Mouse (Mus musculus) midbrain, embryonic 13.5 days (tissue): ENCODE results near the gene Crlf3. TPM values are rescaled to one million over a fixed set of nuclear protein-coding genes. Genes with fewer than 3 reads are reported as not detected.

Experiments used
- ATAC-seq: fragments of 200-750 bp; cut with Nextera tagmentation; 2 replicates; pipeline ENCODE4 v1.8.0; 2017; ENCODE audit warnings: mild to moderate bottlenecking, moderate TSS enrichment, moderate library complexity
- H3K27ac ChIP-seq: fragments of 300-500 bp; sonication (generic); 2 replicates; pipeline ENCODE4 v1.5.1; 2015; ENCODE audit warnings: inconsistent platforms, mild to moderate bottlenecking, moderate library complexity
- H3K27me3 ChIP-seq: fragments of 300-500 bp; sonication (generic); 2 replicates; pipeline ENCODE4 v1.6.1; 2015; ENCODE audit warnings: mild to moderate bottlenecking, inconsistent platforms
- H3K36me3 ChIP-seq: fragments of 300-500 bp; sonication (generic); 2 replicates; pipeline ENCODE4 v1.6.1; 2015; ENCODE audit warnings: mild to moderate bottlenecking, inconsistent platforms
- H3K4me1 ChIP-seq: fragments of 300-500 bp; sonication (generic); replicated peaks from 2 replicates; pipeline ENCODE4 v1.6.1; 2015; ENCODE audit warnings: inconsistent platforms
- H3K4me2 ChIP-seq: fragments of 300-500 bp; sonication (generic); replicated peaks from 2 replicates; pipeline ENCODE4 v1.6.1; 2015; ENCODE audit warnings: moderate library complexity, mild to moderate bottlenecking, inconsistent platforms
- H3K4me3 ChIP-seq: fragments of 300-500 bp; sonication (generic); replicated peaks from 2 replicates; pipeline ENCODE4 v1.5.1; 2015; ENCODE audit warnings: mild to moderate bottlenecking, inconsistent platforms
- H3K9ac ChIP-seq: fragments of 300-500 bp; sonication (generic); replicated peaks from 2 replicates; pipeline ENCODE4 v1.6.1; 2015; ENCODE audit warnings: mild to moderate bottlenecking, inconsistent platforms
- H3K9me3 ChIP-seq: fragments of 300-500 bp; sonication (generic); 2 replicates; pipeline ENCODE4 v1.6.1; 2016; ENCODE audit warnings: mild to moderate bottlenecking, inconsistent platforms
- WGBS: fragments of 180-500 bp; shearing (Covaris S2); methylation state at CpG from one replicate; pipeline ENCODE4 v1.1.7; 2015; 5-methylcytosine and 5-hydroxymethylcytosine counted together
- polyA plus RNA-seq: library from polyadenylated mRNA; unstranded; fragments of >200 nt; fragmentation: Nextera tagmentation; extraction: Ambion mirVana; gene quantifications from 2 replicates; pipeline ENCODE4 v1.2.1, GENCODE M21; 2015

The Crlf3 gene
- polyA plus RNA-seq = 14.1 and 14.6 TPM in 2 replicates

DNA sequence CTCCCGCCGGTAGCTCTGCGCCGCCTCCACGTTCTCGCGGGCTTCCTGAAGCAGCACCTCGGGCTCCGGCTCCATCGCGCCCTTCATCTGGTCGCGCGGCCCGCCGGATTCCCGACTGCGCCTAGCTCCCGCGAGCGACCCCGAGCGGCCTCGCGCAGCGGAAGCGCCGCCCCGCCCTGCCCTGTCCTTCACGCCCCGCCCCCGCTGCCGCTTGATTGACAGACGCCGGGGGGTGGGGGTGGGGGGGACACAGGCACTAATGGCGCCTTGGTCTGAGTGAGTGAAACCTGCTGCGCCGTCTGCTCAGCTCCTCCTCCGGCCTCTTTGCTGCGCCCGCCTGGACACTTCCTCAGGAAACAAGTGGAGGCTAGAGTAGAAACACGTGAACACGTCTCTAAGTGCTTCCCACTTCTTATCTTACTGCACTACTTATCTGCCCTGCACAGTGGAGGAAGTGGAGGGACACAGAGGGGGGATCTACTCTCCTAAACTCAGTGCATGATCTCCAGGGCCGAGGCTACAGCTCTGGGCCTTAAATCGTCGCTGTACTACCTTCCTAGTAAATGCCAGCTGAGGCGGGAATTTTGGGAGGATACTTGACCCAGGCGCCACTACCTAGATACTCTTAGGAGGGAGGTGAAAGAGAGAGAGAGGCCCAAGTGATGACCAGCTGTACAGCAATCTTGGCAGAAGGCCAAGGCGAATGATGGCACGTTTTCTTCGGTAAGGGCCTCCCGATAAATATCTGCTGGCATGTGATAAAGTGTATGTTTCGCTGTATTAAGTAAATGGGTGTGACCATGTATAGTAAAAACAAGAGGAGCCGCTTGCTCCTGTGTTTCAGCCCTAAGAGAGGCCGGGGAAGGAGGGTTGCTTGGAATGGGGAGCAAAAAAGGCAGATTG is at the start of gene Crlf3:
Gene Crlf3 (minus strand): TSS at position 166 of the 903 bp plus-strand sequence.
- no peaks in the 10 kb centered on the region for H3K36me3 ChIP-seq
- peak within 1 kb of the TSS; percentile 75 for H3K4me3 ChIP-seq
- peak within 1 kb of the TSS; percentile 74 for H3K4me2 ChIP-seq
- H3K27ac ChIP-seq = peak within 1 kb of the TSS; percentile 82
- H3K4me1 ChIP-seq = peaks cover 11% of the 10 kb centered on the region
- 7% methylated on average over 55 of the region's 55 CpGs for WGBS
- no peaks in the 10 kb centered on the region for H3K27me3 ChIP-seq
- no peaks in the 10 kb centered on the region for H3K9me3 ChIP-seq
- H3K9ac ChIP-seq = peak within 1 kb of the TSS; percentile 92
- ATAC-seq = peak; percentile 96

GRCm38 (mm10) chr11:80116411-80116810 is 35.6 kb upstream of the Crlf3 start:
- no peak for ATAC-seq
- 94% methylated on average over 1 of the region's 1 CpGs for WGBS
- Histone ChIP-seq H3K36me3 (peaks cover 66% of the 10 kb centered on the region), H3K4me3 (no peak overlapping the region), H3K27me3 (no peaks in the 10 kb centered on the region), H3K4me1 (no peaks in the 10 kb centered on the region), H3K4me2 (no peak overlapping the region), H3K9me3 (no peaks in the 10 kb centered on the region), H3K9ac (no peak overlapping the region), H3K27ac (no peak overlapping the region)

DNA sequence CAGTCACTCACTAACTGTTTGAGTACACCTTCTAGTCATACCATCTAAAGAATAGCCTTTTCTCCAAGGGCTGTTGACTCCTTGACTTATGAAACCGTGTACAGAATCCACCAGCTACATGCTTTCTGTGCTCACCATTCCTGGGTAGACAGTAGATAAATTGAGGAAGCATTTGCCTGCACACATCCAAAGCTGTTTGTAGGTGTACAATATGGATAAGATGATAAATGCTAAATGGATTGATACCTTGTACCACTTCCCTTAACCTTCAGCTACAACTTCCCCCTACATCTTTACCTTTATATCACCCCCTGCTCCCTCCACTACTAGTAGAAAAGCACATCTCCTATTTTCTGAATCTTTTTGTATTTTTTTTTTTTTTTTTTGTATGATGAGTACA is 23.6 kb upstream of the Crlf3 start:
- WGBS = 90% methylated on average over 1 of the region's 1 CpGs
- H3K27ac ChIP-seq = no peak overlapping the region
- no peaks in the 10 kb centered on the region for H3K9me3 ChIP-seq
- H3K9ac ChIP-seq = no peak overlapping the region
- H3K4me3 ChIP-seq = no peak overlapping the region
- peaks cover 46% of the 10 kb centered on the region for H3K36me3 ChIP-seq
- no peaks in the 10 kb centered on the region for H3K27me3 ChIP-seq
- no peak for ATAC-seq
- H3K4me1 ChIP-seq = no peaks in the 10 kb centered on the region
- no peak overlapping the region for H3K4me2 ChIP-seq

DNA sequence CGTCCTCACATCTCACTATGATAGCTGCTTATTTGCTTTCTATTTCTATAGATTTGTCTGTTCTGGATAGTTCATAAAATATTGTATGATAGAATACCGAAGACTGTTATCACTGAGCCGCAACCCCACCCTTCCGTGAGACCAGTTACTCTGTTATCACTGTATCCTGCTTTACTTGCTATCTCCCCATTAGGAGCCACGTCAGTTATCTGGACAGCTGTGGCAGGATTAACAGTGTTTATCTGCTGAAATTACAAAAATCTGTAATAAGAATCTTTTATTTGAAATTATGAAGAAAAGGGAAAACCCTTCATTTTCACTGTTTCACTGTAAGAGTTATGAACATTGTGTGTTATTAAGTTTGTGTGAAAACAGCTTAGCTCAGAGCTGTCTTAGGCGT is 20.5 kb upstream of the Crlf3 start:
- Histone ChIP-seq H3K36me3 (peaks cover 44% of the 10 kb centered on the region), H3K4me2 (no peak overlapping the region), H3K27me3 (no peaks in the 10 kb centered on the region), H3K4me3 (no peak overlapping the region), H3K9ac (no peak overlapping the region), H3K9me3 (no peaks in the 10 kb centered on the region), H3K27ac (no peak overlapping the region), H3K4me1 (no peaks in the 10 kb centered on the region)
- no peak for ATAC-seq
- WGBS = 93% methylated on average over 6 of the region's 6 CpGs

- peaks cover 38% of the 10 kb centered on the region for H3K36me3 ChIP-seq
- no peak overlapping the region for H3K4me3 ChIP-seq
- no peaks in the 10 kb centered on the region for H3K4me1 ChIP-seq
- WGBS = 95% methylated on average over 3 of the region's 3 CpGs
- no peak for ATAC-seq
- H3K27ac ChIP-seq = no peak overlapping the region
- no peak overlapping the region for H3K4me2 ChIP-seq
- no peak overlapping the region for H3K9ac ChIP-seq
- no peaks in the 10 kb centered on the region for H3K27me3 ChIP-seq
- H3K9me3 ChIP-seq = no peaks in the 10 kb centered on the region
Measured at GRCm38 (mm10) chr11:80098444-80099056, 17.8 kb upstream of the Crlf3 start.

DNA sequence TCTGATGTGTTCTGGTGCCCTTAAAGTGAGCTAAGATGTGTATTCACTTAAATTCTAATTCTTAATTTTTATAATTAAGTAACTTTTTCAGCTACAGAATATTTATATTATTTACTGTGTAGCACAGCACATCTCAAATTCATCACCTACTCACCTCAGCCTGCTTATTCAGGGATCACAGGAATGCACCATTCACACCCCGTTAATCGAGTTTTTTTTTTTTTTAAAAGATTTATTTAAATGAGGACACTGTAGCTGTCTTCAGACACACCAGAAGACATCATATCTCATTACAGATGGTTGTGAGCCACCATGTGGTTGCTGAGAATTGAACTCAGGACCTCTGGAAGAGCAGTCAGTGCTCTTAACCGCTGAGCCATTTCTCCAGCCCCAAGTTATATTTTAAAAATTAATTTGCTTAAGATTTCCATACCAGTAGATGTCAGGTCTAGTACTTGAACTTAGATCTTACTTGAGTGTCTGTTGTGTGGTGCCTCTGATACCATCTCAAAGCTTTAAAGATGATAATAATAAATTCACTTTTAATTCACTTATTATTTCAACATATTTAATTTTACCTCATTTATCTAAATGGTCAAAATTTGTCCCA is 9.9 kb upstream of the Crlf3 start:
- Histone ChIP-seq H3K4me2 (peak overlapping the region; percentile 95), H3K27me3 (no peaks in the 10 kb centered on the region), H3K9me3 (no peaks in the 10 kb centered on the region), H3K9ac (no peak overlapping the region), H3K27ac (no peak overlapping the region), H3K4me1 (peaks cover 13% of the 10 kb centered on the region), H3K36me3 (no peaks in the 10 kb centered on the region; the same call in 1 of the 2 replicates), H3K4me3 (peak overlapping the region; percentile 99)
- no peak for ATAC-seq
- WGBS = 57% methylated on average over 3 of the region's 3 CpGs

- ATAC-seq = no peak
- WGBS = under 1% methylated on average over 14 of the region's 14 CpGs
- Histone ChIP-seq H3K9me3 (no peaks in the 10 kb centered on the region), H3K9ac (peak overlapping the region; percentile 95), H3K36me3 (no peaks in the 10 kb centered on the region; the same call in 1 of the 2 replicates), H3K4me1 (peaks cover 13% of the 10 kb centered on the region), H3K27ac (no peak overlapping the region), H3K27me3 (no peaks in the 10 kb centered on the region), H3K4me2 (peak overlapping the region; percentile 95), H3K4me3 (peak overlapping the region; percentile 99)
Measured at GRCm38 (mm10) chr11:80089817-80090214, 9.0 kb upstream of the Crlf3 start.

DNA sequence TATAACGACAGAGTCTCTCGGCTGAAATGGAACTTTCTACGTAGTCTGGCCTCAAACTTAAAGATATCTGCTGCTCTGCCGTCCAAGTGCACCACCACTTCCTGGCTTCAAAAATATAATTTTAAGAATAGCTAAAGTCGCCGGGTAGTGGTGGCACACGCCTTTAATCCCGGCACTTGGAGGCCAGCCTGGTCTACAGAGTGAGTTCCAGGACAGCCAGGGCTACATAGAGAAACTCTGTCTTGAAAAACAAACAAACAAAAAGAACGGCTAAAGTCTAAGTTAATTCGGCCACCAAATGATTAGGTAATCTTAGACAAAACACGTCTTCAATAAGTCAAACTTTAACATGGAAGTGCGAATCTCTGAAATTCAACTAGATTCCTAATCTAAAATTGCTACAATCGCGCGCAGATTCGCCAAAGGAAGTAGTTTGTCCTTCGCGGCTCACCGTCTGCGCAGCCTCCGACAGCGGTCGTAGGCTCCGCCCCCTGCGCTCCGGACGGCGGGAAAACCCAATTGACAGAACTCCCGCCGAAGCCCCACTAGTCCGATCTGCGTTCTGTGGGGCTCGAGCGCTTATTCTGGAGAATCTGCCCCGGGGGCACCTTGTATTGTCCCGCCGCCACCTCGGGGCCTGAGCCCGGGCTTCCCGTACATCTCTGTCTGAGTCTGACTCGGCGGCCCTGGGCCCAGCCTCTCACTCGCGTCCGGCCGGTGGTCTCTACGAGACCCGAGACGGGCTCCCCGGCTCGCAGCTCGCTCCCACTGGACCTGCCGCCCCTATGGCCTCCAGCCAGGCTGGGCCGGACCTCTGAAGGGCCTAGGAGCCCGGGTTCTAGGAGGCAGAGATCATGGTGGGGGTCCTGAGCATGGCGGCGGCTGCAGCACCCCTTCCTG is 8.4 kb upstream of the Crlf3 start, which contains the start of gene Atad5:
Gene Atad5 (plus strand): TSS at position 484 of the 900 bp plus-strand sequence.
- 6% methylated on average over 57 of the region's 57 CpGs for WGBS

GRCm38 (mm10) chr11:80086844-80087243 is 6.1 kb upstream of the Crlf3 start:
- H3K9ac ChIP-seq = no peak overlapping the region
- no peak overlapping the region for H3K4me3 ChIP-seq
- no peak overlapping the region for H3K27ac ChIP-seq
- ATAC-seq = 0 out of 2 replicates have a peak, but pooled peaks have one; percentile 64
- peaks cover 13% of the 10 kb centered on the region for H3K4me1 ChIP-seq
- WGBS = 6% methylated on average over 5 of the region's 5 CpGs
- no peak overlapping the region for H3K4me2 ChIP-seq
- no peaks in the 10 kb centered on the region for H3K27me3 ChIP-seq
- H3K36me3 ChIP-seq = no peaks in the 10 kb centered on the region
- no peaks in the 10 kb centered on the region for H3K9me3 ChIP-seq

More for the DNA sequence above, 8.4 kb upstream of the Crlf3 start, which contains the start of gene Atad5:
- Histone ChIP-seq H3K27ac (no peak within 1 kb of the TSS), H3K4me2 (peak within 1 kb of the TSS; percentile 95), H3K4me3 (peak within 1 kb of the TSS; percentile 99), H3K27me3 (no peaks in the 10 kb centered on the region), H3K4me1 (peaks cover 13% of the 10 kb centered on the region), H3K9ac (peak within 1 kb of the TSS; percentile 95), H3K36me3 (no peaks in the 10 kb centered on the region), H3K9me3 (no peaks in the 10 kb centered on the region)
- peak; percentile 85 for ATAC-seq

DNA sequence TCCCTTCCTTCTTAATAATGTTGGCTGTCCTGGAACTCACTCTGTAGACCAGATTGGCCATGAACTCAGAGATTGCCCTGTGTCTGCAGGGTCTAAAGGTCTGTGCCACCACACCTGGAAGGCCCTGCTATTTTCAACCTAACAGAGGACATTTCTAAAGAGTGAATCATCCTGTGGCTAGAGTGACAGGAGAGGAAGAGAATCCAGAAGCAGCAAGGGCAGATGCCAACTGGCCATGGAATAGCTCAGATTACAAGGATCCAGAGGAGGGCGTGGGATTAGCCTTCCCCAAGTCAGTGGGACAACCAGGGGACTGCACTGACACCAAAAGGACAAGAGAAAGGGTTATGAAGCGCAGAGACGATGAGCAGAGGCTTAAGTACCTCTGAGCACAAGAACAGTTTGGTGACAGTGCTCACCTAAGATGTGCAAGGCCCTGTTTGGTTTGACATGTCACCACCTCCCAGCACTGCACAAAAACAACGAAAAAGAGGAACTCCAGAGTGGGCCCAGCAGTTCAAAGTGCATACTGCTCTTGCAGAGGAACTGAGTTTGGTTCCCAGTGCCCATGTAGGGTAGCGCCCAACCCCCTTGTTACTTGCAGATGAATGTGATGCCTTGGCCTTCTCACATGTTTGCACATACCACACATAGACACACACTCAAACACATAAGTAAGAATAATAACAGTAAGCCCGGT is 4.7 kb upstream of the Crlf3 start:
- 81% methylated on average over 6 of the region's 6 CpGs for WGBS
- no peak for ATAC-seq

More for the DNA sequence above, 4.7 kb upstream of the Crlf3 start:
- Histone ChIP-seq H3K9me3 (no peaks in the 10 kb centered on the region), H3K27ac (no peak overlapping the region), H3K9ac (no peak overlapping the region), H3K4me2 (no peak overlapping the region), H3K27me3 (no peaks in the 10 kb centered on the region), H3K4me1 (peaks cover 15% of the 10 kb centered on the region), H3K36me3 (no peaks in the 10 kb centered on the region), H3K4me3 (no peak overlapping the region)
